Mouse (Mus musculus): ENCODE data around the gene Prpf40b. TPM values are rescaled to one million over a fixed set of nuclear protein-coding genes. Genes with fewer than 3 reads are reported as not detected.
A peak's percentile ranks its signal among the peaks of the same experiment; 100 is the strongest.

Gene Prpf40b
- polyA plus RNA-seq, 1 experiment: 59.7 TPM

DNA sequence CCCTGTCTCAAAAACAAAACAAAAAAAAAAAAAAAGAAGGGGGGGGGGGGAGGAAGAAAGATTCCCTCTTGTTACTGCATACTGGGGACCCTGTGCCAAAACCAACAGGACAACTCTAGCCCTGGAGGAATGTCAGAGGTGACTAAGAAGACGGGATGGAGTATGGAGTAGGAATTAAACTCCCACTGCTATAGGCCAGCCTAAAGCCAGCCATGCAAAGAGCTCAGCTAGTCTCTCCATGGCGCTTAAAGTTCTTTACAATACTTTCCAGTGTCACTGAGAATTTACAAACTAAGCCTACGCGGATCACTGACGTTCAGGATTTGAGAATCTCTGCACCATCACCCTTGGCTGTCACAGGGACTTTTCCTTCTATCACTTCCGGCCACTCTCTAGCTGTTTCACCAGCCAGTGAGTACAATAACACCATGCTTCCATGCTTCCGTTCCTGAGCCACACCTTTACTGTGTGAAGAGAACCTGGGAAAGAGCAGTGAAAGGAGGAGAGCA, 69.2 kb downstream of the Prpf40b start:
- H3K36me3 ChIP-seq (ENCODE audit: control insufficient read depth, insufficient read depth): no peaks in the 10 kb centered on the region
- H3K4me2 ChIP-seq (ENCODE audit: low read depth): peak overlapping the region; percentile 19
- peaks cover 100% of the 10 kb centered on the region for H3K79me2 ChIP-seq (ENCODE audit: control insufficient read depth, insufficient read depth)
- no peaks in the 10 kb centered on the region for H3K27me3 ChIP-seq (ENCODE audit: control insufficient read depth, insufficient read depth, insufficient read length)
- TF ChIP-seq POLR2A (IDR thresholded peaks at IDR 0.05; ENCODE audit: insufficient read length, low read depth): no peak
- no peak for TF ChIP-seq CEBPB (IDR thresholded peaks at IDR 0.05; ENCODE audit: insufficient read depth, poor library complexity, severe bottlenecking)
- TF ChIP-seq REST (IDR thresholded peaks at IDR 0.05; ENCODE audit: insufficient read depth, insufficient read length): no peak
- no peak for TF ChIP-seq TCF12 (IDR thresholded peaks at IDR 0.05; ENCODE audit: insufficient read depth, poor library complexity, severe bottlenecking)
- no peak for TF ChIP-seq E2F4 (IDR thresholded peaks at IDR 0.05; ENCODE audit: insufficient read depth)
- TF ChIP-seq USF1 (IDR thresholded peaks at IDR 0.05; ENCODE audit: low read depth): no peak
- no peak for TF ChIP-seq POLR2AphosphoS2 (IDR thresholded peaks at IDR 0.05; ENCODE audit: insufficient read length, low read depth)
- no peak for TF ChIP-seq SRF (IDR thresholded peaks at IDR 0.05; ENCODE audit: control insufficient read depth, insufficient read length, low read depth)
- no peak for TF ChIP-seq MYOD1 (IDR thresholded peaks at IDR 0.05; ENCODE audit: control insufficient read depth in 1 of 3, insufficient read length in 2 of 3, low read depth in 2 of 3)
- TF ChIP-seq MYOG (IDR thresholded peaks at IDR 0.05; ENCODE audit: control insufficient read depth in 1 of 3, insufficient read depth in 1 of 3, insufficient read length in 2 of 3, low read depth in 2 of 3): no peak
- TF ChIP-seq MAX (IDR thresholded peaks at IDR 0.05; ENCODE audit: low read depth): no peak
- no peak for TF ChIP-seq TCF3 (IDR thresholded peaks at IDR 0.05; ENCODE audit: insufficient read length, low read depth)
- no peak overlapping the region for H3ac ChIP-seq (ENCODE audit: control insufficient read depth, insufficient read length)
- H3K4me3 ChIP-seq: no peak overlapping the region

DNA sequence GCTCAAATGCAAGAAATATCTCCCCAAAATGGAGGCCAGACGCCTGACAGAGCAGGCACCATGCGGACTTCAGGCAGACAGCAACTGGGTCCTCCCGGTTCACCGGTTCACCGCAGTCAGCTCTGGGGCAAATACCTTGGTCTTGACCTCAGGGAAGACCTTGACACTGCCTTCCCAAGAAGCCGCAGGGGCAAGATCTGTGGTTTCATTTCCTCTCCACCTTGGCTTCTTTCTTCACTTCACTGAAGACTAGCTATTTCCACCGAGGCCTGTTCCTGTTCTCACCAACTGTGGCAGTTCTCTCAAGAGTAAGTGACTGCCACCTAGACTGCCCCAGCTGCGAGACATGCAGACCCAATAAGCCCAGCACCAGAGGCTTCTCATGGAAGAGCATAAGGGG, 70.0 kb downstream of the Prpf40b start:
- no peak for TF ChIP-seq POLR2A (IDR thresholded peaks at IDR 0.05; ENCODE audit: insufficient read length, low read depth)
- Histone ChIP-seq H3K27me3 (ENCODE audit: control insufficient read depth, insufficient read depth, insufficient read length) (no peaks in the 10 kb centered on the region), H3K4me2 (ENCODE audit: low read depth) (no peak overlapping the region), H3ac (ENCODE audit: control insufficient read depth, insufficient read length) (no peak overlapping the region), H3K4me3 (no peak overlapping the region), H3K79me2 (ENCODE audit: control insufficient read depth, insufficient read depth) (peaks cover 100% of the 10 kb centered on the region), H3K36me3 (ENCODE audit: control insufficient read depth, insufficient read depth) (no peaks in the 10 kb centered on the region)

Other genes with a start within 250 kb of the Prpf40b start
- gene Prph, start 239.9 kb upstream of the Prpf40b start, polyA plus RNA-seq (2012; fragmentation: generic; extraction: Trizol): 0.98 TPM
- gene Troap, start 220.5 kb upstream of the Prpf40b start, polyA plus RNA-seq (2012; fragmentation: generic; extraction: Trizol): 18.6 TPM
- gene C1ql4, start 207.3 kb upstream of the Prpf40b start, polyA plus RNA-seq (2012; fragmentation: generic; extraction: Trizol): 0.10 TPM
- 0.78 TPM for gene Dnajc22, start 201.9 kb upstream of the Prpf40b start, polyA plus RNA-seq (2012; fragmentation: generic; extraction: Trizol)
- 39.1 TPM for gene Spats2, start 169.2 kb upstream of the Prpf40b start, polyA plus RNA-seq (2012; fragmentation: generic; extraction: Trizol)
- gene Kcnh3, start 70.2 kb upstream of the Prpf40b start, polyA plus RNA-seq (2012; fragmentation: generic; extraction: Trizol): 0.17 TPM
- gene Mcrs1, start 43.1 kb upstream of the Prpf40b start, polyA plus RNA-seq (2012; fragmentation: generic; extraction: Trizol): 99.1 TPM
- 0.06 TPM for gene Fam186b, start 801 bp downstream of the Prpf40b start, polyA plus RNA-seq (2012; fragmentation: generic; extraction: Trizol)
- 62.6 TPM for gene Fmnl3, start 75.4 kb downstream of the Prpf40b start, polyA plus RNA-seq (2012; fragmentation: generic; extraction: Trizol)
- 691 TPM for gene Tmbim6, start 97.8 kb downstream of the Prpf40b start, polyA plus RNA-seq (2012; fragmentation: generic; extraction: Trizol)
- 40.9 TPM for gene Nckap5l, start 162.7 kb downstream of the Prpf40b start, polyA plus RNA-seq (2012; fragmentation: generic; extraction: Trizol)
- gene Bcdin3d, start 179.6 kb downstream of the Prpf40b start, polyA plus RNA-seq (2012; fragmentation: generic; extraction: Trizol): 11.8 TPM
- gene Faim2, start 233.1 kb downstream of the Prpf40b start, polyA plus RNA-seq (2012; fragmentation: generic; extraction: Trizol): 0.40 TPM